Mouse (Mus musculus) urinary bladder, adult 2 months (tissue): ENCODE data around the gene Twf1. TPM values are rescaled to one million over a fixed set of nuclear protein-coding genes. Genes with fewer than 3 reads are reported as not detected.

Source experiments
- polyA plus RNA-seq: library from polyadenylated mRNA; depleted of rRNA; stranded (reverse); fragments of >200 nt; gene quantifications from 2 replicates; pipeline ENCODE4 v1.2.3, GENCODE M21; 2012; rRNA removed

The Twf1 gene
- polyA plus RNA-seq, 1 experiment = 92.9 TPM

Other genes with a start within 250 kb of the Twf1 start
- gene Adamts20, start 124.5 kb downstream of the Twf1 start, polyA plus RNA-seq = 1.3 and 1.6 TPM in 2 replicates
- gene Pus7l, start 46.3 kb downstream of the Twf1 start, polyA plus RNA-seq = 4.2 and 5.0 TPM in 2 replicates
- 13.6 and 14.2 TPM in 2 replicates for gene Irak4, start 46.2 kb downstream of the Twf1 start, polyA plus RNA-seq
- 1.1 and 1.3 TPM in 2 replicates for gene Tmem117, start 39.3 kb upstream of the Twf1 start, polyA plus RNA-seq